In genomic region chr11:85917091-85917992, GRCm38 (mm10) we compare ENCODE assay signal across 12 mouse cellular contexts. TPM values are rescaled to one million over a fixed set of nuclear protein-coding genes. Genes with fewer than 3 reads are reported as not detected.
DNase-seq lines count a peak whose midpoint lies in the region; ATAC-seq and TF ChIP-seq lines count a peak whose summit lies in the region.
"Had no signal": no experiment of that assay in that cellular context is flagged by ENCODE, and none has a peak within 500 bp of the region (broad histone marks: within the 10 kb centered on the region; RNA-seq: fewer than 3 reads in every experiment).

No protein-coding gene starts in this region.

- no peak overlapping the region for H3K9ac ChIP-seq in lung, embryonic 16.5 days (ENCODE audit: low read length)
- no peak overlapping the region for H3K9ac ChIP-seq in hindbrain, embryonic 13.5 days
- H3K9ac ChIP-seq in neural tube, embryonic 14.5 days (replicated peaks; ENCODE audit: low read depth, low read length): no peak overlapping the region
- H3K9ac ChIP-seq: embryonic facial prominence, embryonic 15.5 days had no signal

- peaks cover 2% of the 10 kb centered on the region; the same call in 1 of the 2 replicates for H3K36me3 ChIP-seq in lung, embryonic 16.5 days (ENCODE audit: control insufficient read depth, insufficient read depth, low read length)
- no peaks in the 10 kb centered on the region for H3K36me3 ChIP-seq in hindbrain, embryonic 13.5 days
- no peaks in the 10 kb centered on the region for H3K36me3 ChIP-seq in neural tube, embryonic 14.5 days (ENCODE audit: control insufficient read depth, insufficient read depth, low read length)
- H3K36me3 ChIP-seq: embryonic facial prominence, embryonic 15.5 days had no signal

- no peaks in the 10 kb centered on the region for H3K27me3 ChIP-seq in lung, embryonic 16.5 days (ENCODE audit: control insufficient read depth, insufficient read depth, low read depth, low read length)
- H3K27me3 ChIP-seq in hindbrain, embryonic 13.5 days: peaks cover 29% of the 10 kb centered on the region
- no peaks in the 10 kb centered on the region for H3K27me3 ChIP-seq in neural tube, embryonic 14.5 days (ENCODE audit: control insufficient read depth, insufficient read depth, low read length)

- H3K4me3 ChIP-seq in lung, embryonic 16.5 days (ENCODE audit: low read length): no peak overlapping the region
- H3K4me3 ChIP-seq in lung, adult 2 months (replicated peaks; ENCODE audit: extremely low read depth, low read depth, low read length): no peak overlapping the region
- H3K4me3 ChIP-seq in hindbrain, embryonic 13.5 days: no peak overlapping the region
- H3K4me3 ChIP-seq in neural tube, embryonic 14.5 days (ENCODE audit: low read depth, low read length): no peak overlapping the region
- H3K4me3 ChIP-seq: embryonic facial prominence, embryonic 15.5 days had no signal

- peaks cover 10% of the 10 kb centered on the region; the same call in 1 of the 2 replicates for H3K4me1 ChIP-seq in lung, embryonic 16.5 days (replicated peaks; ENCODE audit: control insufficient read depth, insufficient read depth, low read length)
- no peaks in the 10 kb centered on the region for H3K4me1 ChIP-seq in lung, adult 2 months (ENCODE audit: control insufficient read depth, insufficient read depth, low read length)
- peaks cover 35% of the 10 kb centered on the region for H3K4me1 ChIP-seq in hindbrain, embryonic 13.5 days (replicated peaks)
- H3K4me1 ChIP-seq in neural tube, embryonic 14.5 days (ENCODE audit: control insufficient read depth, insufficient read depth, low read length): peaks cover 16% of the 10 kb centered on the region

- peak; percentile 21; the same call in 1 of the 2 replicates for ATAC-seq in lung, embryonic 16.5 days (ENCODE audit: low read depth)
- peak; percentile 48; the same call in 1 of the 2 replicates for ATAC-seq in hindbrain, embryonic 13.5 days (ENCODE audit: low FRiP score)
- peak; percentile 14; the same call in 1 of the 2 replicates for ATAC-seq in neural tube, embryonic 14.5 days (ENCODE audit: low read depth)

- H3K27ac ChIP-seq in lung, embryonic 16.5 days (ENCODE audit: low read length): 0 out of 2 replicates have a peak overlapping the region, but pooled peaks have one; percentile 26
- peak overlapping the region; percentile 53 for H3K27ac ChIP-seq in hindbrain, embryonic 13.5 days
- no peak overlapping the region for H3K27ac ChIP-seq in neural tube, embryonic 14.5 days (ENCODE audit: low read depth, low read length)
- H3K27ac ChIP-seq: embryonic facial prominence, embryonic 15.5 days had no signal

- no peaks in the 10 kb centered on the region for H3K9me3 ChIP-seq in lung, embryonic 16.5 days (ENCODE audit: control insufficient read depth, low read length)
- H3K9me3 ChIP-seq in hindbrain, embryonic 13.5 days: no peaks in the 10 kb centered on the region
- H3K9me3 ChIP-seq in neural tube, embryonic 14.5 days (ENCODE audit: control insufficient read depth, low read length): no peaks in the 10 kb centered on the region
- H3K9me3 ChIP-seq: embryonic facial prominence, embryonic 15.5 days had no signal

- WGBS in lung, embryonic 16.5 days: 24% methylated on average over 12 of the region's 12 CpGs
- 57% methylated on average over 12 of the region's 12 CpGs for WGBS in lung, adult 2 months
- 29% methylated on average over 12 of the region's 12 CpGs for WGBS in hindbrain, embryonic 13.5 days
- WGBS in neural tube, embryonic 14.5 days: 20% methylated on average over 12 of the region's 12 CpGs

- DNase-seq in lung, adult 2 months: no peak
- peak; percentile 64 for DNase-seq in embryo, embryonic 11 days
- DNase-seq in spleen, adult 18-20 months: no peak
- no peak for DNase-seq in heart, adult 8-10 months (ENCODE audit: low spot score)
- DNase-seq: gastrocnemius, postnatal 25 days; heart, postnatal 4 days; kidney, postnatal 10 days had no signal

- H3K4me2 ChIP-seq in lung, embryonic 16.5 days (ENCODE audit: low read depth, low read length): no peak overlapping the region
- H3K4me2 ChIP-seq in hindbrain, embryonic 13.5 days: no peak overlapping the region
- H3K4me2 ChIP-seq in neural tube, embryonic 14.5 days (ENCODE audit: low read depth, low read length): no peak overlapping the region
- H3K4me2 ChIP-seq: embryonic facial prominence, embryonic 15.5 days had no signal

- TF ChIP-seq CTCF in lung, adult 2 months (IDR thresholded peaks at IDR 0.05; ENCODE audit: insufficient read depth, low read length): no peak

- TF ChIP-seq POLR2A in lung, adult 2 months (IDR thresholded peaks at IDR 0.05; ENCODE audit: borderline replicate concordance, extremely low read depth, low read depth, low read length): no peak

RNA-seq across cellular contexts. Expression of gene Tbx4, which starts 31.1 kb away (rescaled TPM):
- 61.4 and 70.5 TPM in 2 replicates for polyA plus RNA-seq in lung, embryonic 16.5 days (2015; fragmentation: Nextera tagmentation; extraction: Ambion mirVana)
- 79.5 and 80.4 TPM in 2 replicates for polyA plus RNA-seq in lung, adult 2 months (2012; rRNA removed)
- 0.34 TPM in 2 replicates for polyA plus RNA-seq in hindbrain, embryonic 13.5 days (2015; fragmentation: Nextera tagmentation; extraction: Ambion mirVana)
- 0.20 and 0.28 TPM in 2 replicates for polyA plus RNA-seq in neural tube, embryonic 14.5 days (2014; fragmentation: Nextera tagmentation; extraction: Ambion mirVana)
- not detected for total RNA-seq in heart, adult 8-10 months (2022)
- total RNA-seq: megakaryocyte-erythroid progenitor cell, adult 5-6 weeks had no signal

Comparison
In these comparisons a context has a peak if more than half of its experiments do, and no peak if none do; other contexts are left out.
1. RNA of gene Tbx4, which starts 31.1 kb away (polyA plus RNA-seq): 79.5 to 80.4 TPM in lung, adult 2 months and 61.4 to 70.5 TPM in lung, embryonic 16.5 days; 0.34 TPM in hindbrain, embryonic 13.5 days and 0.20 to 0.28 TPM in neural tube, embryonic 14.5 days; every median in the first group is over 10 times any median in the second.
2. Peak in every context shown above with its lines, with median percentiles within 50 percentile points of each other: ATAC-seq.